Mouse (Mus musculus): ENCODE measurements around the gene Tet3.

The Tet3 gene

DNA sequence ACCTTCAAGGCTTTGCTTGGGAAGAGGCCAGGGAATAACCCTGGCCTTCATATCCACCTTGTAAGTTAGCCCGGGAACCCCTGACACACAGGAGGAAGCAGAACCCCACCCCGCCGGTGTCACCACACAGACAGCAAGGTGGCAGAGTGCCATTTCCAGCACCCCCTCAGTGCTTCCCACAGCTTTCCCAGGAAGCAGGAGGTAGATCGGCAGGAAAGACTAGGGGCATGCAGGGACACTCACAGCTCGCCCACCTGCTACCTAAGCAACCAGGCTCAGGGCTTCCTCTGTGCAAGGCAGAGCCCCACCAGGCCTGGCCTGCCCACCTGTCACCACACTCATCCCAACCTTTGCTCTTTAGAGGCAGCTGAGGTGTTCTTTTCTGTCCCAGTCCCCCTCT lies 19.1 kb downstream of the Tet3 start:
- DNase-seq: peak; percentile 48 to 59

DNA sequence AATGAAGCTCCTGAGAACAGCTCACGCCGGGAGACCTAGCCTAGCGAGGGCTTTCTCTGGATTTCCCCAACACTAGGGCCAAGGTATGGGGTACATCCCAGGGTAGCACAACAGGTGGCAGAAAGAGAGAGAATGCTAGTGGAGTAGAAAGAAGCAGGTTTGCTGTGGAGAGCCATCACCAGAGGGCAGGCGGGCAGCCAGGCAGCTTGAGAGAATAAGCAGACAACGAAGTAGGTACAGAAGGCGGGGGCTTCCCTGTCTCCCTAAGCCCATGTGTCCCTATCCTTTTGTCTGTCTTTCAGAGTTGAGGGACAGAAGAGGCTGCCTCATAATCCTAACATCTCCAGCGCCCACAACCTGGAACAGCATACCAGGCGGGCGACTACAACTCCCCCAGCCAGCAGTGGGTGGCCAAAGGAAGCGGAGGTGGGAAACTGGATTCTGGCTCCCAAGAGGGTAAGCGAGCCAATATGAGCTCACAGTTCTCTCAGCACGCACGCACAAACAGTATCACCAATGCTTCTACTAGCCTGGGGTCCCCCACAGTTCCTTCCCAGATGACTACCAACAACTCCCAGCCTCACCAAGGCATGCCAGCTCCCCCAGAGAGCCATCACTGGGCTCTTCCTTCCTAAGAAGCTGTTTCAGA lies 19.6 kb downstream of the Tet3 start:
- DNase-seq: no peak

DNA sequence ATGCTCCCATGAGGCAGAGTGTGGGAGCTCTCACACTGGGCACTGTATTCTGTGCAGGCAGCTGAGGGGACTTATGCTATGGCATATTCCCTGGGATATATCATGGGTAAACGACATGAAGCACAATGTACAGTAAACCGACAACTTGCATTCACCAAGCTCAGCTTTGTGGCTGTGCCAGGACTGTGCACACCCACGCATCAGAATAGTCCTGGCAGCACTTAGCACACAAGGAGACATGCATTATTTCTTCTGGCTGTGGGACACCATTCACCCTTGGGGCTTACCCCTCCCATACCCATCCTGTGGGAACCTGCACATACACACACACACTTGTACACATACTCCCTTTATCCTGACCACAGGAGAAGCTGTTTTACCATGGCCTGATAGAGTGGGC lies 20.3 kb downstream of the Tet3 start:
- DNase-seq: no peak

DNA sequence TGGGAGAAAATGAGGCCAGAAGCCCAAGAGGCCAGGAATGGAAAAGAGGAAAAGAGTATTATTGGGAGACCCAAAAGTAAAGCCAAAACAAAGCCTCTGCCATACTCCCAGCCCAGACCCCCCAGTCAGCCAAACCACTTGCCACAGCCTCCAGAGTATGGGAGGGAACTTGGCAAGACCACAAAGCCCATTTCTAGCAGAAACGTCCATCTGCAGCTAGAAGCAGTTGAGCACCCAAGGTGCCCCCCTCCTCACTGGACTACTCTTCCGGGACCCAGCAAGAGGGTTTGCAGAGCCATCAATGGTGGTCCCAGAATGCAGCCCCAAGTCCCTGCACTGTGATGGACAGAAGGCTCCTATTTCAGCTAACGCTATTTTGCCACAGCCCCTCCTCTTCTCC lies 21.1 kb downstream of the Tet3 start:
- no peak for DNase-seq

DNA sequence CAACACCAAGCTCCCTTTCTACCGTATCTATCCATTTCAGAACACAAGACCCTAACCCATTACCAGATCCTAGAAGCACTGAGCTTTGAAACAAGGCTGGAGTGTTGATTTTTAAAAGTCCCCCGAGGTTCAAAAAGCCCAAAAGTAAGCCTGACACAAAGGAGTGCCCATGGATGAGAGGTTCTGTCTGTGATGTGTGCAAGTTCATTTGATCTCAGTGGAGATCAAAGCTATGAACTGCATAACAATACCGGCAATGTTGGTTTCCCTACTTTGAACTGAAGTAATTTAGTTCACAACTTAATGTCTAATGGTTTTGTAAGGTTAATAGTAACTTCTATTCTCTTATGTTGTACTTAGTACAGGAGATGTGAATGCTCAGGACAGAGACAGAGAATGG lies 21.7 kb downstream of the Tet3 start:
- DNase-seq: no peak

DNA sequence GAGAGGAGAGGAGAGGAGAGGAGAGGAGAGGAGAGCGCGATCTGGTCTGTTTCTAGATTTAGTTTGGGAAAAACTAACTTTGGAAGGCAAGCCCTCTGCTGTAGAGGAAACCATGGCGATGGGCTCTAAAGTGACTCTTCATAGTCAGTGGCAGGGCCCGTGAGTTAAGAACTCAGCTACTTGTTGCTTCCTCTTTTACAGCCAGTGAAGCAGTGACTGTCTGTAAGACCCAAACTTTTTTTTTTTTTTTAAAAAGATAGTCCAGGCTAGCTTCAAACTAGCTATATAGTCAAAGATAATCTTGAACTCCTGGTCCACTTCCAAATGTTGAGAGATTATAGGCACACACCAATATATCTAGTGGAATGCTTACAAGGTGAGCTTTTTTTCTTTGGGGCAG lies 22.3 kb downstream of the Tet3 start:
- no peak for DNase-seq

DNA sequence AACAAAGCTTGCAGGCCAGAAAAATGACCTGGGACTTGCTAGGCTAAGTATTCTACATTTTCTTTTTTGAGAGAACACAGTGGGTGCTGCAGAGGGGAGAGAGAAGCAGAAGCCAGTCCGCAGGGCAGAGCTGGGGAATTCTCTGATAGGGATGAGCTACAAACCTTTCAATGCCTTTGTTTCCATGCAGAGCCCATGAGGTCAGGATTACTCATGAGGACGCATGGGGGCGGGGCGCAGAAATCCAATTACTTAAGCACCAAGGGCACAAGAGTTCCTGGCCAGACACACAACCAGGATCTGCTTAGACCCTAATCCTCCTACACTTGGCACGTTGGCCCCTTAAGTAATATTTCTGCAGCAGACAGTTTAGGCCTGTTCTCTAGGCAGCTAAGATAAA lies 23.7 kb downstream of the Tet3 start:
- DNase-seq: peak; percentile 60 to 64

DNA sequence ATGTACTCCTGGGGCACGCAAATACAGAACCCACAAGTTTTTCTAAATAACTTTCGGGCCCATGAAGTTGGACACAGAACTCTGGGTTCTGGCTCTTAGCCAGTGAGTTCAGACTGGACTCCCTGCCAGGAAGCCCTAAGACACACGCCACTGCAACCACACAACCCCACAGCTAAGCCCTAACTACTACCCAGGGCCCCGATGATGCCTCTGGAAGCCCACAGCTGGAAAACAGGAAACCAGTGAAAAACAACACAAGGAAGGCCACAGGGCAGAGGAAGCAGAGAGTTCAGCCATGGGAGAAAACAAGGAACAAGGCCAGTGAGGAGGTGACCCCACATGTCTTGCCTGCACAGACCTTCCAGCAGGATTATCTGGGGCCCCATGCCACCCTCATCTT lies 25.3 kb downstream of the Tet3 start:
- DNase-seq: peak; percentile 53 to 63

DNA sequence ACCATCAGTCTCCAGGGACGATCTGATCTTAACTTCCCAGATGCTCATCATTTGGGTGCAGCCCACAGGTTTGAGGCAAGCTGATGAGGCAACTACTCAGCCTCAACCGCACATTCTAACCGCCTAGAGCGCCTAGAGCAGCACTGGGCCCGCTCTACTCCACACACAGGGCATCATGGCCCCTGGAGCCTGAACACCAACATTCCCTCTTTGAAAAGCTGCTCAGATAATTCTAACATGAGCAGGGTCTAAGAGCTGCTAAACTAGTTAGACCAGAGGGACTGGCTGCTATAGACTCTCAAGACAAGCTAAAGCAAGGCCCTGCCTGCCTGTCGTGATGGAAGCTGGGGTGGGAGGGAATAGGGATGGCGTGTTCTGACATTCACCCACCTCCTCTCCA lies 25.9 kb downstream of the Tet3 start:
- DNase-seq: peak in 1 of 2 experiments; percentile 21

DNA sequence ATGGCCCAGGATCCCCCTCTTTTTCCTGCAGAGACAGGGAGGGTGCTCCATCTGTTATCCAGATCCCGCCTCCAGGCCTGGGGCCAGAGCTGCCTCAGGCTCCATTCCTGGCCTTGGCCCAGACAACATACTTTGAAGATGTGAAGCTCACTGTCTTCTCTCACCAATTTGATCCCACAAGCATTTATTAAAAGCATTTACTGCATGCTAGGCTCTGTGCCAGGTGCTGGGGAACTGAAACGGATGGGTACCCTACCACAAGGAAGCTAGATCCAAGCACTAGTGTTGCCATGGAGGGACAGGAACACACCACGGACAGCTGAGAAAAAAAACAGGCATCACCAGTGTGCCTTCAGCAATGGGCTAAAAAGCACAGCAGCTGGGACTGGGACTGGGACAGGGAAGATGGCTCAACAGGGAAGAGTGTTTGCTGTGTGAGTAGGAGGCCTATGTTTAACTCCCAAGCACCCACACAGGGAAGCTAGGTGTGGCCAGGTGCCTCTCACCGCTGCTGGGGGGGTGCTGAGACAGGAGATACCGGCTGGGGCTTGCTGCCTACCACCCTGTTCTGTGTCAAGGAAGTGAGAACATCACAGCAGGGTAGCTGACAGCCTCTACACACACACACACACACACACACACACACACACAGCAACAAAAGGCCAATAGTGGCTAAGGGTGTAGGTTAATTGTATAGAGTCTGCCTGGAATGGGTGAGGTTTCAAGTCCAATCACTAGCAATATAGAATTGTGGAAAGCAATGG lies 30.7 kb downstream of the Tet3 start:
- DNase-seq: peak; percentile 51 to 54

DNA sequence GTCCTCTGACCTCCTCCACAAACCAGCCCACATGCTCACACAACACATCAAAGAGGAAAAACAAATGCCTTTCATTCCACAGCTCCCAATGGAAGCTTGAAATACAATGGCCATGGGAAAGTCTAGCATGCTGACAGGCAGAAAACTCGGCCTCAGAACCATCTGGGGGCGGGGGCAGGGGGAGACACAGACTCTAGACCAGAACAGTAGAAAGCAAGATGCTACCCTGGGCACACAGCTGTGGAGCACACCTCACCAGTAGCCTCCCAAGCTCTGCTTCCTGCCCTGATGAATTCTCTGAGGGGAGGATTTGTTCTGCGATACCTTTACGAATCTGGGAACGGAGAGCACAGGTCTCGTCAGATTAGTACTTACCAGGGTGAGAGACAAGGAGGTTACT lies 31.4 kb downstream of the Tet3 start:
- DNase-seq: no peak

DNA sequence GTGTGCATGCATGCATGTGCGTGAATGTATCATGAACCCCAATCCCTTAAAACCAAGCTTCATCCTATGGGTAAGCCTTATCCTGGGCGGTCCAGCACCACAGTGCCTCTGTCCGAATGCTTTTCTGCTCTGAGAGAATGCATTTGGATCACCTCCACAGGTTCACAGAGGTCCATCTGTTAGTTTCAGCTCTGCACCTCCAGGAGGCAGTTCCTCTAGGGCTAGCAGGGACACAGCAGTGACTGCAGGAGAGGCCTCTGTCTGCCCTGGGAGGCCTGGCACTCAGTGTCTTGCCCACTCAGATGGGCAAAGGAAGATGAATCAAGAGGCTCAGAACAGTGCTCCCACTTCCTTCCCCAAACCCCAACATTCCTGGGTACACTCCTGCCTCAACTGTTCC lies 32.3 kb downstream of the Tet3 start:
- no peak for DNase-seq

DNA sequence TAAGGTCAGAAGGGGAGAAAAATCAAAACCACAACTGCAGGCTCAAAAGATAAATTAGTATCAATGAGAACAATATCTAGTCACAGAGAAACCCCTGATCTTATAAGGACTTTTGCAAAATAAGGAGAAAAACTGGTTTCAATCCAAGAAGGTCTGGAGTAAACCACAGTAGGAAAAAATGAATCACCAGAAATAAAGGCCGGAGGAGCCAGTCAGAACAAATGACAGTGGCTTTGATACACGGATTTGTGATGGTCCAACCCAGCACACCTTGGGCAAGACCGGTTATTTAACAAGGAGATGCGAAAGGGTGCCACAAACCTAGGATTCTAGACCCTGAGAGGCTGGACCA lies 34.9 kb downstream of the Tet3 start:
- no peak for DNase-seq

DNA sequence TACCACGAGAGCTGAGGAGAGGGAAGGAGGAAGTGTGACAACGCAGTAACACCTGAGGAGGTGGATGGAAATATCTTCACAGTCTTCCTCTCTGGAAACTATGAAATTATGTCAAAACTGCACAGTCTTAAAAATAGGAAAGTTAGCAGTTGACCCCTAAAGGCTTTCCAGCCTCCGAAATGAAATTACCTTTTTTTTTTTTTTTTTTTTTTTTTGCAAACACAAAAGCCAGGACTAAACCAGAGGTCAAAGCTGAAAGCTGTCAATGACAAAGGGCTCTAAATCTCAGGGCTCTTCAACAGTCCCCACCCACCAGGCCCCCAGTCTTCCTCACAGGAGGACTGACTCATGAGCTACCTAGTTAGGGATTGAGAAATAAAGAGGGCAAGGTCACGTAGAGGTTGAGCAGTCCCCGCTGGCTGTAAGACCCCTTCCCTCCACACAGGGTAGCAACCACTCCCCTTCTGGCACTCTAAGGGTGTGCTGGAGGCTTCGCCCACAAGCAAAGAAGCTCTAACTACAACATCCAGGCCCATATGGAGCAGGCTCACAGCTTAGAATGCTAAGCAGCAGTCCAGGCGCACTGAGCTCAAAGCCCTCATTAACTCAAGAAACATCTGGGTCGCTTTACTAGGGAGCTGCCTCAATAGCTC lies 35.4 kb downstream of the Tet3 start:
- no peak for DNase-seq

DNA sequence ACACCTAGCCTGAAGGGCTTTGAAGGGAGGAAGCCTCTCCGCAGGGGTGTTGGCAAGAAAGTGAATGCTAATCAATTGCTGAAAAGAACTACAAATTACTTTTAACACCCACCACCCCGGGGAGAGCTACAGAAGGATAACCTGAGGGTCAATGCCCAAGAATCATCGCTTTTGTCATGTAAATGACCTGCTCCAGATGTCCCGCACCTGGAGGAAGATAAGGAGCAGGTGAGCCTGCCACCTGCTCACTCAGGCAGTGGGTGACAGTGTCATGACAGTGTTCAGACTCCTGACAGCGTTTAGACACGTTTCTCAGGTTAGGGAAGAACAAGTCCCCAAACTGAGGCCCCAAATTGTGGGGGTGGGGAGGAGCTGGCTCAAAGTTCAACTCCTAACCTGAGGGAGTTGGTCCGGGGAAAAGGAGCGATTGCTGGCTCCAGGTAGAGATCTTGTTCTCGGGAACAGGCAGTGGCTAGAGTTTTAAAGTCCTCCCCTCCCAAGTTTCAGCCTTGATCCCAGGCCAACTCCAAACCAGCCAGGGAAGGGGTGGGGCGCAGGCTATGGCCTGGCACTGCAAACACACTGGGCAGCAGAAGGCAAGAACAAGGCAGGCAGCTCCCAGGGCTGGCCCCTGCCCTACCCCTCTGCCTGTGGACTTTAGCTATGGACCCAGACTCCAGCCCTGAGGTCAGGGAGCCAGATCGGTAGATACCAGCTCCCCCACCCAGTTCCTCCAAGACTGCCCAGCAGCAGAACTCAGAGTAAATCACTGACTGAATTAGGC lies 36.8 kb downstream of the Tet3 start:
- peak; percentile 83 to 95 for DNase-seq

DNA sequence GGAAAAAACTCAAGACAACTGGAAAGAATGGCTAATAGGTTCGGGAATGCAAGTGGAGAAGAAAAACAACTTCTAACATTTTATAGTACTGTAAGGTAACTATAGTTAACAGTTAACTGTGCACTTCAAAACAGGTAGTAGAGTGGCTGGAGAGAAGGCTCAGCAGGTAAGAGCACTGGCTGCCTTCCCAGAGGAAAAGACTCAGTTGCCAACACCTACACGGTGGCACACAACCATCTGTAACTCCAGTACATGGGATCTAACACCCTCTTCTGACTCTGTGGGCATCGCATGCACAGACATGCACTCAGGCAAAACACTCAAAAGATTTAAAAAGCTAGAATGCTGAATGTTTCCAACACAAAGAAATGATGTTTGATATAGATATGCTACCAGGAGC lies 39.4 kb downstream of the Tet3 start:
- no peak for DNase-seq

DNA sequence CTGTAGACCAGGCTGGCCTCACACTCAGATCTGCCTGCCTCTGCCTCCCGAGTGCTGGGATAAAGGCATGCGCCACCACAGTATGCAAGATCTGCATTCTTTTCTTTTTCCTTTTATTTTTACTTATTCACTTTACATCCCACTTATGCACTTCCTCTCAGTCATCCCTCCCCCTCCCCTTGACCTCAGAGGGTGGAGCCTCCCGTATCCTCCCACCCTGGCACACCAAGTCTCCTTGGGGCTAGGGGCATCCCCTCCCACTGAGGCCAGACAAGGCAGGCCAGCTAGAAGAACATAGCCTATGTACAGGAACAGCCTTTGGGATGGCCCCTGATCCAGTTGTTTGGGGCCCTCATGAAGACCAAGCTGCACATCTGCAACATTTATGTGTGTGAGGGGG lies 41.4 kb downstream of the Tet3 start:
- no peak for DNase-seq

DNA sequence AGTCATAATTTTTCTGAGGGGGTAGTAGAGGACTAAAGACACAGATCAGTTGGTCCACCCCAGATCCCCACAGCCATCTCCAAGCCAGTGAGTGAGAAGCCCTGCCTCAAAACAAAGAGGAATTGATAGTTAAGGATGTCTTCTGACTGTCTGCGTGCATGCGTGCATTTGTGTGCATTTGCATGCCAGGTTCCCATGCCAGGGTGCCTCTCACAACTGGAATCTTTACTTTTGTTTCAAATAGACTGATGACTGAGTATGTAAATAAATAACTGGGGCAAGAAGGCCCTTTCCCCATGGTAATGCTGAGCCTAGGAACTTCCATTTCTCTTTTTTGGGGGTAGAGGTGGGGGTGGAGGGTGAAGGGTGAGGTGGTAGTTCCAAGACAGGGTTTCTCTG lies 41.8 kb downstream of the Tet3 start:
- no peak for DNase-seq

DNA sequence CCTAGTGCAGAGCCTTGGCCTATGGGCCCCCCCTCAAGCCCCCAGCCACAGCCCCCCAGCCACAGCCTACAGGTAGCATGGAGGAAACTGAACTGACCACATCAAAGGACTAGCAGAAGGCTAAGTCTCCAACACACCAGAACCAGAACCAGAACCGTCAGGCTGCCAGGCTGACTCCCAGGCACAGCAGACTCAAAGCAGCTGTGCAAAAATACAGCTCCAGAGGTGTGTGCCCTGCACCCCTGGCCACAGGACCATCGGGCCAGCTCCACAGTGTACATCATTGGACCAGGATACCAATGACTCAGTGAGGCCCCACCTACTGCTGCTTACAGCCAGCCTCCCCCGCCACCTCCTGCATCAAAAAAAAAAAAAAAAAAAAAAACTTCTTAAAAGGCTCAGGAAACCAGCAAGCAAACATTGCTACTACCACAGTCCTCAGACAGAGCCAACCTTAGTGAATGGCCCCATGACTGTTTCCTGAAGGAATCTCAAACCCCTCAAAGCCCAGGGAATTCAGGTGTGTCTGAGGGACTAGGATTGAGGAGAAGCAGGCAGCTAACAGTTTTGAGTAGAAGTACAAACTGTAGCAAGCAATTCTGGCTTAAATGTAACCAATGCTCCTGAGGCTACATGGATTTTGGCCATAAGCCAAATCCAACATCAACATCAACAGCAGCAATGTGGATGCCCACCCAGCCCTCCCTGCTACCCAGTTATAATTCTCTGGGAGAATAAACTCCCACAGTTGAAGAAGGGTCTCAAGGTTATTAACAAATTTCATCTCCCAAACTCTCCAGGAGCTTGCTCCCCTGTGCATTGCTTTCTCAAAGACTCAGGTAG lies 42.4 kb downstream of the Tet3 start:
- no peak for DNase-seq

DNA sequence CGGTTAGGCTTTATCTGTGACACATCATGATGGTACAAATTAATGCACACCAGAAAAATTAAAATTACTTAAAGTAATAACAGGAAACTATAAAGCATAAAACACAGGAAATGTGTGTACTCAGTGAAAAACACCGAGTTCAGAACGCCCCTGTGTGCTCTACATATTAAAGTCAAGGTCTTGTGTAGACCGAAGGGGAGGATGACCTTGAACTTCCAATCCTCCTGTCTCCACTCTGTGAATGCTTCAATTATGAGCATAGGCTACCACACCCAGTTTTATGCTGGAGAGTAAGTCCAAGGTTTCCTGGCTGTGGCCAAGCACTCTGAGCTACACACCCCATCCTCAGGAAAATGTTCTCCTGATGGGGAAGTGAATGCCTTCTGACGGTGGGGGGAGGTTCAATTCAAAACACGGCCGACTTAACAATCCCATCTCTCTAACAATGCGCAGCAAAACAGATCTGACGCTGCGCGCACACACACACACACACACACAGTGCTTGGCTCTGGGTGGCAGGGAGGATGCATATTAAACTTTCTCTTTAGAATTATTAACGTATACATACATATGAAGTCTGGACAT lies 43.4 kb downstream of the Tet3 start:
- no peak for DNase-seq

DNA sequence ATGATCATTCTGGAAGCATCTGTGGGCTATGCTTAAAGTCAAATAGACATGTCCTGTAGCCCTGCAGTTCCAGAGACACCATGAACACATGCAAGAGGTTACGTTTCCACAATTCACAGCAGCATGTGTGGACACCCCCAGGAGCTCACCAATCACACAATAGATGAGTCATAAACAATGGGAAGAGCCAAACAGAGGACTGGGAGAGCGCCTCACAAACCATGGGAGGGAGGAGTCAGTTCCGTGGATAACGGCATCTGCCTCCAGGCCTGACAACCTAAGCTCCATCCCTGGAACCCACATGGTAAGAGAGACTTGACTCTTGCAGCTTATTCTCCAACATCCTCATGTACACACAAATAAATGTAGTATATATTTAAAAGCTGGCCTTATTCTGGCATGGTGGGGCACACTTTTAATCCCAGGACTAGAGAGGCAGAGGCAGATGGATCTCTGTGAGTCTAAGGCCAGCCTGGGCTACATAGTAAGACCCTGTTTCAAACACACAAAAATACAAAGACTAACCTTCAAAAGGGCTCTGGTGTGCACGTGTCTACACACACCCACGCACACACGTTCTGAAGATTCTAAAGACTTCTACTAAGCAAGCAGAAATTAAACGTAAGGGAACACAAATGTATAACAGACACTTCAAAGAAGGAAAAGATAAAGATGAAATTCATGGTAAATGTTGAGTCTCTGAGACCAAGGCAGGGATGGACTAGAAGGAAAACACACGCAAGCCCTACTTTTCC lies 44.1 kb downstream of the Tet3 start:
- no peak for DNase-seq
